Mouse (Mus musculus) large intestine, adult 2 months (tissue): ENCODE data around the gene Arhgap24. TPM values are rescaled to one million over a fixed set of nuclear protein-coding genes. Genes with fewer than 3 reads are reported as not detected.

ENCODE experiments used
- DNase-seq: peaks from one replicate; pipeline ENCODE4 v3.0.0-alpha.2; 2012; ENCODE audit warnings: low read depth, low spot score
- WGBS: fragments of 180-500 bp; shearing (Covaris S2); methylation state at CpG from one replicate; pipeline ENCODE4 v1.1.7; 2018; 5-methylcytosine and 5-hydroxymethylcytosine counted together
- polyA plus RNA-seq: library from polyadenylated mRNA; depleted of rRNA; stranded (reverse); fragments of >200 nt; gene quantifications from 2 replicates; pipeline ENCODE4 v1.2.3, GENCODE M21; 2012

Gene Arhgap24
- polyA plus RNA-seq, 1 experiment = 3.4 TPM

- no peak for DNase-seq
Measured at GRCm38 (mm10) chr5:102659061-102659460, 177.9 kb downstream of the Arhgap24 start.

GRCm38 (mm10) chr5:102664988-102665726, 184.0 kb downstream of the Arhgap24 start:
- WGBS = 69% methylated on average over 13 of the region's 13 CpGs
- DNase-seq = no peak

GRCm38 (mm10) chr5:102666886-102667285, 185.7 kb downstream of the Arhgap24 start:
- no peak for DNase-seq
- 78% methylated on average over 3 of the region's 3 CpGs for WGBS

GRCm38 (mm10) chr5:102667754-102668575, 186.8 kb downstream of the Arhgap24 start:
- WGBS = 84% methylated on average over 9 of the region's 9 CpGs
- no peak for DNase-seq

GRCm38 (mm10) chr5:102670206-102670605, 189.0 kb downstream of the Arhgap24 start:
- DNase-seq = no peak

GRCm38 (mm10) chr5:102670731-102671345, 189.6 kb downstream of the Arhgap24 start:
- 48% methylated on average over 5 of the region's 5 CpGs for WGBS
- no peak for DNase-seq

More at GRCm38 (mm10) chr5:102670206-102670605, 189.0 kb downstream of the Arhgap24 start:
- WGBS = 76% methylated on average over 4 of the region's 4 CpGs

GRCm38 (mm10) chr5:102675326-102675725, 194.1 kb downstream of the Arhgap24 start:
- 78% methylated on average over 2 of the region's 2 CpGs for WGBS
- DNase-seq = no peak

- no peak for DNase-seq
- WGBS = 34% methylated on average over 2 of the region's 2 CpGs
Measured at GRCm38 (mm10) chr5:102677176-102677575, 196.0 kb downstream of the Arhgap24 start.

- 53% methylated on average over 5 of the region's 5 CpGs for WGBS
- DNase-seq = no peak
Measured at GRCm38 (mm10) chr5:102687673-102688072, 206.5 kb downstream of the Arhgap24 start.

- 6% methylated on average over 4 of the region's 4 CpGs for WGBS
- peak; percentile 28 for DNase-seq
Measured at GRCm38 (mm10) chr5:102692487-102692886, 211.3 kb downstream of the Arhgap24 start.

GRCm38 (mm10) chr5:102693192-102693591, 212.0 kb downstream of the Arhgap24 start:
- WGBS = 34% methylated on average over 2 of the region's 2 CpGs
- DNase-seq = no peak

- WGBS = 77% methylated on average over 3 of the region's 3 CpGs
- DNase-seq = no peak
Measured at GRCm38 (mm10) chr5:102693871-102694270, 212.7 kb downstream of the Arhgap24 start.

- DNase-seq = no peak
- WGBS = 67% methylated on average over 1 of the region's 1 CpGs
Measured at GRCm38 (mm10) chr5:102697784-102698183, 216.6 kb downstream of the Arhgap24 start.

- DNase-seq = no peak
- WGBS = 84% methylated on average over 5 of the region's 5 CpGs
Measured at GRCm38 (mm10) chr5:102698396-102698795, 217.2 kb downstream of the Arhgap24 start.

GRCm38 (mm10) chr5:102698891-102699290, 217.7 kb downstream of the Arhgap24 start:
- WGBS = 63% methylated on average over 2 of the region's 2 CpGs
- no peak for DNase-seq

- 89% methylated on average over 6 of the region's 6 CpGs for WGBS
- no peak for DNase-seq
Measured at GRCm38 (mm10) chr5:102702581-102702980, 221.4 kb downstream of the Arhgap24 start.

GRCm38 (mm10) chr5:102703325-102704099, 222.3 kb downstream of the Arhgap24 start:
- 59% methylated on average over 5 of the region's 5 CpGs for WGBS

GRCm38 (mm10) chr5:102705170-102705569, 224.0 kb downstream of the Arhgap24 start:
- no peak for DNase-seq
- WGBS = 37% methylated on average over 2 of the region's 2 CpGs

More at GRCm38 (mm10) chr5:102703325-102704099, 222.3 kb downstream of the Arhgap24 start:
- DNase-seq = peak; percentile 44

GRCm38 (mm10) chr5:102710336-102710735, 229.1 kb downstream of the Arhgap24 start:
- WGBS = 67% methylated on average over 7 of the region's 7 CpGs
- no peak for DNase-seq
